Mouse (Mus musculus) layer of hippocampus, adult 9-10 months (tissue): Measurements from ENCODE around the gene Fam92b.

ENCODE experiments used
- DNase-seq: peaks from one replicate; pipeline ENCODE4 v3.0.0; 2022; ENCODE audit warnings: low spot score

Fam92b gene

DNA sequence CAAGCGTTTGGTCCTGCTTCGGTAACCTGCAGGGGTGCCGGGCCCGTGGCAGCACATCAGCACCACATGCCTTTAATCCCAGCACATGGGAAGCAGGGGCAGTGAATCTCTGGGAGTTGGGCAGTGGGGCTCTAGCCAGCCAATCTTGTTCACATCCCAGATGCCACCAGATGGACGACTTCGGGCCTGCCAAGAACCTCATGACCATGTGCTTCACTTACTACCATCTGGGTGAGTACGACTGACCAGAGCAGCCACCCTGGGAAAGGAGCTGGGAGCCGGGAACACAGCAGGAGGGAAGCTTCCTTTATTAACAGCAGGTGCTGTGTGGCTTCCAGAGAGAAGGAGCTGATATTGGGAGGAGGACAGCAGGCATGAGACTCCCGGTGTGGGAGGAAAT, 26.1 kb downstream of the Fam92b start:
- DNase-seq, result no peak

DNA sequence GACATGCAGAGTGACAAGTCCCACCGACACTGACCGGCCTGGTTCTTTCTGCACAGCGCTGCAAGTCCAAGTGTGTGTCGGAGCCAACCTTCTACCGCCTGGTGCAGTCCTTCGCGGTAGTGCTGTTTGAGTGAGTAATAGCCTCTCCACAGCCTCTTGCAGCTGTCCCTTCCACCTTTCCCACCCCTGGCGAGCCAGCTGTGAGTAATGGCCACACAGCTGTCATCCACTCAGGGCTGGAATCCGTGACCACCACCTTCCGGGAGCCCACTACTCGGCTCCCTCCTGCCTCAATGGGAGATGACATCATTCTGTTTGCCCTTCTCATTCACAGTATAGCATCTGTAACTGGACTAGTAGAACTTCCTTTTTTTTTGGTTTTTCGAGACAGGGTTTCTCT, 27.2 kb downstream of the Fam92b start:
- DNase-seq, result no peak

DNA sequence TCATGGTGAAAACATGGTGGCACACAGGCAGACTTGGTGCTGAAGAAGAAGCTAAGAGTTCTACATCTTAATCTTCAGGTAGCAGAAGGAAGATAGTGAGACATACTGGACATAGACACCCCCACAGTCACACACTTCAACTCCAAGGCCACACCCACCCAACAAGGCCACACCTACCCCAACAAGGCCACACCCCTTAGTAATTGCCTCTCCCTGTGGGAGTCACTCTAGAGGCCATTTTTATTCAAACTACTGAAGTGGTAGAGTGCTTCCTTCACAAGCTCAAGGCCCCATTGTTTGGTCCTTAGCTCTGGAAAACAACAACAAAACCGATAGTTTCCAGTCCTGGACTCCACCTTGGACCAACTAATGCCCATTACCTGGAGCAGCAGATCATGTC, 31.2 kb downstream of the Fam92b start:
- DNase-seq, result no peak

- DNase-seq, result no peak
Measured at GRCm38 (mm10) chr8:120144652-120145301, 32.5 kb downstream of the Fam92b start.

GRCm38 (mm10) chr8:120143911-120144651, 33.2 kb downstream of the Fam92b start:
- DNase-seq, result no peak

DNA sequence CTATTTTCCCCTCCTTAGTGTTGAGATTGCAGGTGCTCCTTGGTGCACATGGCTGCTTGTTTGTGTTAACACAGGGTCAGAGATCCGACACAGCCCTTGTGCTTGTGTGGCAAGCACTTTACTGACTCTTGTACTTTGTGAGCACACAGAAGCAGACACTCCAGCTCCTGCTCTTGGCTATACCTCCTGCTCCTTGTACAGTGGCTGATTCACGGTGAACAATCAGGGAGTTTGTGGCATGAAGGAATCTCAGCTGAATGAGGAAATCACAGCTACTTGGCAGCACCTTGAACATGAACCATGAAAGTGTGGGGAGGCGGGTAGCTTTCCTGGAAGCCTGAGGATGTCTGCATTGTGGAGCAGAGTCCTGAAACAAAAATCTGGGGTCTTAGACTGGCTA, 36.5 kb downstream of the Fam92b start:
- DNase-seq, result no peak

GRCm38 (mm10) chr8:120138958-120139357, 38.3 kb downstream of the Fam92b start:
- DNase-seq, result no peak

DNA sequence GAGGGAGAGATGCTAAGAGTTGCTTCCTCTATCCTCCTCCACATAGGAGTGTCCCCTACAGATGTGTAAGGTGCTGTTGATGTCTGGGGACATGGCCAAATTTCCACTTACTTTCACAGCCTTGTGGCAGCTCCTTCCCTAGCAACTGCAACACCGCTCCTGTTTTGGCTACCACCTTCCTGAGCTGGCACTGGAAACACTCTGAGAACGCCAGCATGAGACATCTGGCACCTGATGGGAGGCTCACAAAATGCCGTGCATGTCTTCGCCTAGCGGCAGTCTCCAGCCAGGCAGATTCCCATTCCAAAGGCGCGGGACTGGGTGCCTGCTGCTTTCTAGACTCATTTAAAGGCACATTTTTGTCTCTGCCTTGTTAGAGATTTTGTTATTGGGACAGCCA, 40.6 kb downstream of the Fam92b start:
- no peak for DNase-seq

- no peak for DNase-seq
Measured at GRCm38 (mm10) chr8:120135687-120136086, 41.6 kb downstream of the Fam92b start.

DNA sequence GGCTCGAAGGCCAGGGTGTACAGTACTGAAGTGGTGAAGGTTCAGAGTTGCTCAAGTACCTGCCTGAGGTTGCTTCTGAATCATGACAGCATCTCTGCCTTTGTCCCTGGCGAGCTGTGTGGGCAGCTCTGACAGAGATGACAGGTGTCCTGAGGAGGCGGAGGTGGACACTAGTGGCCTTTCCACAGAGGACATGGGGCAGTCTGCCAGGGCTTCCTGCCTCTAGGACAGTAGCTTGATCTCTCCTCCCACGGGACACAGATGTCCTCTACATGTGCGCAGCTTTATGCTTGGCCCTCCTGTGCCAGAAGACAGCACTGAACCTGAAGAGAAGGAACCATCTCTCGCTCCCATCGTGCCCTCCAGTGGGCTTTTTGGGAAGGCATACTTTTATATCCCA, 44.1 kb downstream of the Fam92b start:
- DNase-seq, result no peak

GRCm38 (mm10) chr8:120131158-120131557, 46.1 kb downstream of the Fam92b start:
- DNase-seq, result no peak

DNA sequence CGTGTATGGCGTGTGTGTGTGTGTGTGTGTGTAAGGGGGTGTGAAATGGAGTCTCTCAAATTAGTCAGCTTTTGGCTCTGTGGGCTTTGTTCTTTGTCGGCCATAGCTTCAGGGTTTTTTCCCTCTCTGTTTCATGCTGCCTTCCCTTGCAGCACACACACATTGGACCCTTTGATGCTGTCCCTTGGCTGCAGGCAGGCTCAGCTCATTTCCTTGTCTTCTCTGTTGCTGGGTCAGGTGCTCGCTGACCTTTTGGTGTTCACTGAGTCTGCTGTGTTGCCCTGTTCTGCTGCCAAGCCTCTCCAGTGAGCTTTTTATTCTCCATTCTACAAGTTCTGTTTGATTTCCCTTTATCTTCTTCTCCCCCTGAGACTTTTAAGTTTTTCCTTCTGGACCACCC, 47.7 kb downstream of the Fam92b start:
- no peak for DNase-seq

DNA sequence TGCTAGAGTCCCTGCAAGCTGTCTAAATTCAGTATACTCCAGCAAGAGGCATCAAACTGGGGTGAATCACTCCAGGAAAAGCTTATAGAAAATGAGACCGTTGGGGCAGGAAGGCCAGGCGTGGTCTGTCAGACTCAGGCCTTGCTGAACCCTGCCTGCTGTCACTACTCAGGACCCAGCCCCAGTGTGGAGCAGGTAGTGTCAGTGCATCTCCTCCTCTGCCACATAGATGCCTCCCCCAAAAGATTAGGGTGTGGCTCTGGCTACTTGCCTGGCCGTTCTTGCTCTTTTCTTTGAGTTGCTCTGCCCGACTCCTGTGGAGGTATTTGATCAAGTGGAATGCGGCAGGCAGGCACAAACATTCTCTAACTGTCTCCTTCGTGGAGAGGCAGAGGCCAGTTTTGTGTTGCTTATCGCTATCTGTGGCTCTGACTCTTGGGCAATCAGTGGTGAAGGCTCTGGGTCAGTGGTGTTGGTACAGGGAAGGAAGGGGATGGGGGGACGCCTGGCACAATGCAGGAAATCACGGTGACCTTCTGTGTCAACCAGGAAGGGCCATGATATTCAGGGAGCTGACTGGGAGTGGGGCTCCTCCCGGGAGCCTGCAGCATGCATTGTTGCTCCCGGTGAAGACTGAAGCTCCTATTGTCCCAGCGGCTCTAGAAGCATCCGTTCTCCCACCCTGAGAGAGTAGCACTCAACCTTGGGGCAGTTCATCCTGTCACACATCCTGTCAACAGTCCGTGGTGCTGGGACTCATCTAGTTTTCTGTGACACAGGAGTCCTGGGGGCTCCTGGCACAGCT, 50.7 kb downstream of the Fam92b start:
- no peak for DNase-seq

- DNase-seq, result no peak
Measured at GRCm38 (mm10) chr8:120124836-120125389, 52.4 kb downstream of the Fam92b start.

GRCm38 (mm10) chr8:120124261-120124660, 53.0 kb downstream of the Fam92b start:
- DNase-seq, result no peak

DNA sequence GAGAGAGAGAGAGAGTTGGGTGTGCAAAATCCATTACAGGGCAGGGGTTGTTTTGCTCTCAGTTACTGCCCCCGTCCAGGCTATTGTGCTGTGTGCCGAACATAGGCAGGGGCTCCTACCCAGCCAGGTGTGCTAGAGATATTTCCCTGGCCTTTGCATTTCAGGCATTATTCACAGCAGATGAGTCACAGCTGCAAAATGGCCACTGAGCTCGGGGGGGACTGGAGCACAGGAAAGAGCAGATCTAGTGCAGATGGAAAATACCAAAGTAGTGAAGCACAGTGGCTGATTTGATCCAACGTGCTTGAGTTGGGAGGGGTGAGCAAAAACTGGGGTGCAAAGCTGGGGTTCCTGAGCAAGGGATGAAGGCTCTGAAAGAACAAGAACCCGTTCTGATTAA, 56.3 kb downstream of the Fam92b start:
- DNase-seq, result no peak

DNA sequence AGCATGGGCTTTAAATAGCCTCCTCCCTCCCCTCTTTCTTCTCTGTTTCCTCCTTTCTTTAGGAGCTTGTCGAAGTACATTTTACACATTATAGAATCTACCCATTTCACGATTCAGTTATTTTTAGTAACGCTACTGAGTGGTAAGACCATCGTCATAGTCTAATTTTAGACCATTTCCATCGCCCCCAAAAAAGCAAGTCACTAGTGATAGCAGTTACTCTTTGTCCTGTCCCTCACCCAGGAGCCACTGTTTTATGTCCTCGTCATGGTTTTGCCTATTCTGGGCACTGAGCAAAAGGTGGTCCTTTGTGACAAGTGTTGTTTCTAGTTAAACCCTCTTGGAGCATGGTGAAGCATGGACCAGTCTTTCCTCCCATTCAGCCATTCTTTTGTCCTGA, 57.3 kb downstream of the Fam92b start:
- no peak for DNase-seq

GRCm38 (mm10) chr8:120119429-120119828, 57.8 kb downstream of the Fam92b start:
- DNase-seq, result no peak

DNA sequence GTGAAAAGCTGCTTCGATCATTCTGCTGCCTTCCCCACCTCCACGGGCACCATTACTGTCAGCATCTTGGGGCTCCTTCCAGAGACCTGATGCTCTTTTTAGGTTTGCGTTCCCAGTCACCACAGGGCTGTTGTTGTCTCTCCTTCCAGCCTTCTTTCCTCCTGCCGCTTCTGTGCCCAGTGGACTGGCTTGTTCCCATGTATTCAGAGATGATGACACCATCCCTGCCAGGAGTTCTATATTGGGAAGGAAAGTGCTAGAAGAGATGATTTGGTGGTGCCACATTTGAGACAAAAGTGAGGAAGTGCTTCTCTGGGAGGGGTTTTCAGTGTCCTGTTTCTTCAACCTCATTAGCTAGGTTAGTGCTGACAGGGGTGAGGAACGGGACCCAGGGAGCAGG, 58.4 kb downstream of the Fam92b start:
- DNase-seq, result no peak

DNA sequence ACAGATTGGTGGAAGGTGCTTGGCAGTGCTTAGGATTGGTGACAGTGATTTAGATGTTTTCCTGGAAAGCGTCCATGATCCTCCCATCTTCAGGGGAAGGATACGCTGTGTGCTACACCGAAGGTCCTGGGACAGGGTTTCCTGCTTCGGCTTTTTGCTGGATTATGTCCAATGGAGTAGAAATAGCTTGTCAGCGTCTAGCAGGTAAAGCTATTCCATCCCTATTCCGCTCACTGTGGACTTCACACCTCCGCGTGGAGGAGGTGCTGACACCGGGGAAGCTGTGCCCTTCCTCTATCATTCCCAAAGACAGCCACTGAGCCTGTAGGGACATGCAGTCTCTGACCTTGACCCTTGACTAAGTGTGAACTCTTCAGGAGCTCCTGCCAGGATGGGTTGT, 59.1 kb downstream of the Fam92b start:
- no peak for DNase-seq

- DNase-seq, result no peak
Measured at GRCm38 (mm10) chr8:120116600-120116999, 60.7 kb downstream of the Fam92b start.
